Mouse (Mus musculus) heart, postnatal 0 days (tissue): Measurements from ENCODE around the gene Eps8.

Experiments
- CTCF ChIP-seq: IDR thresholded peaks from 2 replicates; pipeline ENCODE4 v1.5.1; 2016; ENCODE audit warnings: antibody characterized with exemption, control low read depth, low read depth
- EP300 ChIP-seq: IDR thresholded peaks from 2 replicates; pipeline ENCODE4 v1.6.1; 2016; ENCODE audit warnings: antibody characterized with exemption, low read depth

- TF ChIP-seq CTCF (no peak), EP300 (no peak)
These were observed 115.5 kb downstream of the Eps8 start for GRCm38 (mm10) chr6:137539219-137539618.
